Mouse (Mus musculus) hindlimb bud, embryonic 11.5 days (tissue): ENCODE data around the gene Gm49380.

Experiments
- DNase-seq: peaks from one replicate; pipeline ENCODE4 v3.0.0-alpha.2; 2012; ENCODE audit warnings: low read depth, low spot score; ENCODE audit errors: extremely low spot score

The Gm49380 gene

DNA sequence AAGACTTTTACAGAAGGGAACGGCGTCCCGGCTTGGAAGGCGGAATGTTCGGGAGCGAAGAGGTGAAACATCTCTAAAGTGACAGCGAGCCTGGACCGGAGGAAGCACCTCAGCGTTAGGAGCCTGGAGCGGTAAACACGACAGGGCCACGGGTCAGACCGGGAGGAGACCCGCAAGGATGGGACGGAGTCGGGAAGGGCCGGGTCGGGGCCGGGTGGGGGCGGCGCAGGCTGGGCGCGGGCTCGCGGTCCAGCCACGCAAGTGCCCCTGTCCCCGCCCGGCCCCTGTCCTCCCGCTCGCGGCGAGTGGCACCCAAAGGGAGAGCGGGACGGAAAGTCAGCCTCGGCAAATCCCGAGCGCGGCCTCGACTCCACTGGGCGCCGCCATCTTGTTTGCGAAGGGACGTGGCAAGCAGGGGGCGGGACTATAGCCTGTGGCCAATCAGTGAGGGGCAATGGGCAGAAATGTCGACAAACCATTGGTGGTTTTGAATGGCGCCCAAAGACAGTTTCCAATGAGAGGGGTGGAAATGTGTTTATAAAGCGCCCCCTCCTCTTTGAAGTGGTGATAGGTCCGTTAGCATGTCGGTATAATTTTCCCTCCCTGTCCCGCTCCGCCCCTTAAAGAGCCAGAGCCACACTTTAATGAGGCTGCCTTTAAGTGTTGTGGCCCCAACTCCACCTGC lies at the start of gene Gm49380, which contains the start of gene Rnf26:
Gene Gm49380 (minus strand): TSS at position 396 of the 685 bp plus-strand sequence.
Gene Rnf26 (minus strand): TSS at position 413 of the 685 bp plus-strand sequence.
- peak; percentile 94 for DNase-seq

DNA sequence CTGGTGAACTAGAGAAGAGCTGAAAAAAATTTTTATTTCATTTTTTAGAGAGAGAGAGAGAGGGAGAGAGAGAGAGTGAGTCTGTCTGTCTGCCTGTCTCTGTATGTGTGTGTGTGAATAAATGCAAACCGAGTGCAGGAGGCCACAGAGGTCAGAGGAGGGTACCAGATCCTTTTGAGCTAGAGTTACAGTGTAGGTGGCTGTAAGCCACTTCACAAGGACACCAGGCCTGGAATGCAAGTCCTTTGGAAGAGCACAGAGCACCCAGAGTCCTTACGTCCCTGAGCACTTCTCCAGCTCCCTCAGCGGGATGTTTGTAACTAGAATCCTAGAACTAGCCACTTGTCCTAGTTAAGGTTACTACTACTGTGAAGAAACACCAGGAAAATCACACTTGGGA lies 46.6 kb upstream of the Gm49380 start:
- DNase-seq, result no peak

DNA sequence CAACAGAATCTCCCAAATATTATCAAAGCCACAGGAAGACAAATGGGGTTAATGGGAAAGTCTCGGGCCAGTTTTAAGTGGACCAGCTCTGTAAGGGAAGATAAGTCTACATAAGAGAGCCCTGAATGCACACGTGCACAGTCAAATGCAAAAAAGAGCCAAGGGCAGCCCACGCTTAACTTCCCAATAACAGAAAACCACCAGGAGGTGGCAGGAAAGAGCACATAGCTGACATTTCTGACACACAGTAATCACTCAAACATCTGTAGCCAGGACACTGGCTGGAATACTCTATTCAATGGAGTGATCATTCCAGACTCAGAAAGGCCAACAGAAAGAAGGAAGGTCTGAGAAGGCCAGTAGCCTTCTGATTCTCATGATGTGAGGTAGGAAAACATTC lies 34.0 kb upstream of the Gm49380 start:
- no peak for DNase-seq

DNA sequence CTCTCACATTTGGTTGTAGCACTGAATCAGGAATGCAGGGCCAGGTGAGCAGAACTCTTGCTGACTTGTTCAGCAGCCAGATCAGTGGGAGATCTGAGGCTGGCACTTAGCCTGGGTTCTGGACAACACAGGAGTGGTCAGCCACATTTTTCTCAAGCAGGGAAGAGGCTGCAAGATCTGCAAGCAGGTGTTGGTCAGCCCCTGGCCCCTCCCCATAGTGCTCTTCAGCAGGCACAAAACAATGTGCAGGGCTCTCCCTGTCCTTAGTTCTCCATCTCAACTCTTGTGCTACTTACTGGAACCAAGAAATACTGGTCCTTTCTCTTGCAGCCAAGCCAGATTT lies 31.4 kb upstream of the Gm49380 start:
- no peak for DNase-seq

DNA sequence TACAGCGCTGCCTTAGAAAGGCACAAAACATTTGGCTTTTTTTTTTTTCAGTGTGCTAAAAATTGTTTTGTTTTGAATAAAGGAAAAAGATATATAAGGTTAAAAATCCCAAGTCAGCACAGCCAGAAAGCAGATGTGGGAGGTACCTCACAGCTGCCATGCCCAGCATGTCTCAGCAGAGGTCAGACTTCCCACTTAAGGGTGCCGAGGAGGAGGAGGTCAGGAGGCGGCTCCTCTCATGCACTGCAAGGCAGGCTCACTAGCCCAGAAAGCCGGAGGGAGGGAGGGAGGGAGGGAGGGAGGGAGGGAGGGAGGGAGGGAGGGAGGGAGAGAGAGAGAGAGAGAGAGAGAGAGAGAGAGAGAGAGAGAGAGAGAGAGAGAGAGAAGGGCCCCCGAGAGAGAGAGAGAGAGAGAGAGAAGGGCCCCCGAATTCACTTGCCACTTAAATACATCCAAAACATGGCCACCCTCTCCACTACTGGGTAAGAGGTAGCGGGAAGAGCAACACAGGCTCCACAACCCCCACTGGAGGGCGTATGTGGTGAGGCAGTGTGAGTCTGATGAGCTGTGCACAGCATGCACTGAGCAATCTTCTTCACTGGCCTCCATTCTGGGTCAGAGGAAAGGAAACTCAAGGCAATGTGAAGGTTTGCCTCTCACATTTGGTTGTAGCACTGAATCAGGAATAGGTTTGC lies 30.9 kb upstream of the Gm49380 start:
- no peak for DNase-seq

DNA sequence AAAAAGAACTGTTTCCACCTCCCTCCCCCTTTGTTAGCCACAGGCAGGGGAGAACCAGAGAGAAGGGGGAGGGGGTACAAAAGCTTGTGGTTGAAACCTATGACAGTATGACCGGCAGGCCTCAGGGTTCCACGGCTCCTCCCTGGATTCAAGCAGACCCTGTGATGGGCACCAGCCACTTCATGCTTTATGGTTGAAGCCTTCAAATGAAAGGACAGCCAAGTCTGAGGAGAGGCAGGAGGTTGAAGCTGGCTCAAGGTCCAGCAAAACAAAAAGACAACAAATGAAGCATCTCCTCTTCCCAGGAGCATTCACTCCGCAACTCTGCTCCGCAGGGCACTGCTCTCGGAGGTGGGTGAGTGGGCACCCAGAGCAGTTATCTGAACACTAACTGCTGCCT lies 30.1 kb upstream of the Gm49380 start:
- no peak for DNase-seq

DNA sequence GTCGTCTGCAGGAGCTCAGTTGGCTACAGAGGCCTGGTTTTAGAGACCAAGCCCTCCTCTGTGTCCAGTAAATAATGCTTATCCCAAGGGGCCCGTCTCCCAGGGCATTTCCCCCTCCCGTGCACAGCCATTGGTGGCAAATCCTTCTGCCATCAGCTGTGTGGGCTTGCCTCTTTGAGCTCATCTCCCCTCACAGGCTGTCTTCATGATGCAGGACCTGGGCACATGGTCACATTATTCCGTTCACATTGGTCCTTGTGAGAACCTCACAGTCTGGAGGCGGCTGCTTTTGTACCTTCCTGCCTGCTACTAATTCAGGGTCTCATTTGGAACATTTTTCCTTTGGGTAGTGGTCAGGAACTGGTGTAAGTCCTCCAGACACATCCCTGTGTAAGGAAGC lies 28.7 kb upstream of the Gm49380 start:
- DNase-seq, result no peak

DNA sequence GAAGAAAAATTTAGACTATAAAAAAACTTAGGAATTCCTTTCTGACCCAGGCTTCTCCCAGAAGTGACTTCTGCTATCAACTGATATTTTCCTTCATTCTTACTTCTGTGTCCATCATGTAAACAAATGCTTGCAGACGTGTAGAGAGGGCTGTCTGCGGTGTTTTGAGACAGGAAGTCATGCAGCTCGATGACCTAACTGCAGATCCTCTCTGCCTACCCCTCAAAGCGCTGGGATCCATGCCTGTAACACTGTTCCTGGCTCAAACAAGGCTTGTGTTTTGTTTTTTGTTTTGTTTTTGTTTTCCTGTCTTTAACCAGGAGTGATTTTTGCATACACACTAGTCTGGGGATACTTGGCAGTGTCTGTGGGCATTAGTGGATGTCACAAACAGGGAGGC lies 24.5 kb upstream of the Gm49380 start:
- DNase-seq, result no peak

DNA sequence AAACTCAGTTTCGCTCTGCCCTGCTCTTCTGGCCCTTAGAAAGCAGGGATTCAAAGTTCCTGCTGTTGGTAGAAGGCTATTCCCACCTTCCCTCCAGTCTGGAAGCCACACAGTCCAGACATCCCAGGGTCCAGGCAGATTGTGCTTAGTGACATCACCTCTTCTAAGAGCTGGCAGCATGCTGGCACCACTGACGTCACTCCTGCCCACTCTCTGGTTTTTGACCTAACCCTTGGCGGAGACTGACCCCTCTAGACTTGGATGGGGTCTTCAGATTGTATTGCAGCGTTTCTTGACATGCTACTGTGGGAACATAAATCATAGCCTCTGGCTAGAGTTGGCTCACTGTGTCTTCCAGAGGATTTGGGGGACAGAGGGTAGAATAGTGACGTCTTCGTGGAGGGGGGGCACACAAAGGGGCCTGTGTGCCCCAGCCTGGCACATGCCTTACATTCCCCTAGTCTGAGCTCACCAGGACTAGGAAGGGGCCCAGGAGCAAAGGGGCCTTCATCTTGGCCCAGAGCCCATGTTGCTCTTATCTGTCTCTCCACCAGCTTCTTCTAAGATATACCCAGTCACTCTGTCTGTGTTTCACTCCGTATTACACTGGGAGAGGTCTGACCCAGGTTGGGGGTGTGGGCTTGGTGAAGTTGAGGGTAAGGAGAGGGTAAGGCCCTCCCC lies 22.6 kb upstream of the Gm49380 start:
- no peak for DNase-seq

DNA sequence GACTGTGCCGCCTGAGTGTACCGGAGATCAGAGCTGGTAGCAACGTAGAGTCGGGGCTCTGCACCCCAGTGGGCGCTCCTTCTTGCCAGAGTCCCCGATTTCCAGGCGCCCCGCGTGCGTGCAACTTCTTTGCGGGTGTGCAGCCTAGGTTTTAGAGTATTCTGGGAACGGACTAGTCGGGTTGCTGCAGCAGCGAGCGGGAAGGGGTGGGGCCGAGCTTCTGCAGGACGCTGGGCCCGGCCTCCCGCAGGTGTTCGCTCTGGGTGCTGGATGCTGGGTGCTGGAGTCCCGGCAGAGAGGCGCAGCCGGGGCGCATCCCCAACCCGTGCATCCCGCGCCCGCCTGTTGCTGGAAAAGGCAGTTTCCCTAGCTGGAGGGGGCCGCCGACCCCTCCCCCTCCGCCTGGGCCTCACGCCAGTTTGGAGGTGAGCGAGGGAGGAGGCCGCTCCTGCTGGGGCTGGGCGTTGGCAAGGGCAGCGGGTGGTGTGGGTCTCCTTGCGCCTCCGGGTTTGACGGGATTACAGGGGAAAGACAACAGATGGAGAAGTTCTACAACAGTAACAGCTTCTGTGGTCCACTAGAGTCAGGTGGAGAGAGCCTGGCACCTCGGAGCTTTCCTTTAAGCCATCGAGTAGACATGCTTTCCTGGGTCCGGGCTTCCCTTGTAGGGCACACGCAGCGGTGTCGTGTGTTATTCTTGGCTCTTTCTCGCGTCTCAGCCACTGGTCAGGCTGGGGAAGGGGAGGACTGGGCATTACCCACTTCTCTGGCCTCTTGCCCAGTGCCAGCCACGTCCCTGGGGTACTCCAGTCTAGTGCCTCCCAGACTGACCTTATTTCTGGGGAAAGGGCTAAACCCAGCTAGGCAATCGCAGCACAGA lies 21.8 kb upstream of the Gm49380 start:
- DNase-seq, result no peak

DNA sequence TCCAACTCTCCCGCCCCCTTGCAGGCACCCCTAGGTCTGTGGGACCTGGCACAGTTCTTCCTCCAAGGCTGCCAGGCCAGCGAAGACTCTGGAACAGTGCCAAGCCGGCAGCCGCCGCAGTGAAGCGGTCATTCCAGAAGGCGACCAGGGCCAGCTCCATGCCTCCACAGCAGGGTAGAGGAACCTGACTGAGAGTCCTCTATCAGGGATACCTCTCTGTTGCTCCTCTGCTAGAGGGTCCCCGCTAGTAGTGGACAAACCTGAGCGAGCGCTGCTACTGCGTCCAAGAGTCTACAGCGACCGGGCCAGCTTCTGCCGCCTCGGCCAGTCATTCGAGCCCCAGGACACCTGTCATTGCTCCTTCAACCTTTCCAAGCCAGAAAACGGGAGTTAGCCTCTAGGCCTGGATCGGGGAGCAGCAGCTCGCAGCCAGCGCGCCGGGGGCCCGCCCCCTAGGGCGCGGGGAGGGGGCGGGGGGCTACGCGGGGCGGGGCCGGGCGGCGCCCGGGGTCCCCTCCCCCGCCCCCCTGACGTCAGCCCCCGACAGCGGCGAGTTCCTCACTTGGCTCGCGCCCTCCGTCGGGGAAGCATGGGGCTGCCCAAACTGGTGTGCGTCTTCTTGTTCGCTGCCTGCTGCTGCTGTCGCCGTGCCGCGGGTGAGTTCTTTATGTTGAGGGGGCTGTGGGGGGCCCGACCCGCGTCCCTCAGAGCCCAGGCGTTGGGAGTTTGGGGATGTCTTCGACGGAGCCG lies 21.0 kb upstream of the Gm49380 start, which contains the start of gene Mcam:
Gene Mcam (plus strand): TSS at position 369 of the 750 bp plus-strand sequence.
- no peak for DNase-seq

DNA sequence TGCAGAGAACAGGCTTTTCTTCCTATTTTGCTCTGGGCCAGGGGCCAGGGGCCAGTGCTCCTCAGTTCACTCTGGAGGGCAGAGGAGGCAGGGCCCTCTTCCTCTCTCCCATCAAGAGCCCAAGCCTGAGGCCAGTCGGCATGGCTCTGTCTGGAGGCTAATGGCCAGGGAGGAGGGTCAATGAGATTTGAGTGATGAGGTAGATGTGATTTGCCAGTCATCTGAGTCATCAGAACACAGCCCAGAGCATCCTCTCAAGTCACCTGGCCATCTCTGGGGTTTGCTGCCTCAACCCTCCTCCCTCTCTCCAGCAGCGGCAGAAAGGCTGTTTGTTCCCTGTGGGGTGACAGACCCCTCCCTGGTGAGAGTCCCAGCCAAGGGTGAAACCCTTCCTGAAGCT lies 20.0 kb upstream of the Gm49380 start:
- DNase-seq, result no peak

DNA sequence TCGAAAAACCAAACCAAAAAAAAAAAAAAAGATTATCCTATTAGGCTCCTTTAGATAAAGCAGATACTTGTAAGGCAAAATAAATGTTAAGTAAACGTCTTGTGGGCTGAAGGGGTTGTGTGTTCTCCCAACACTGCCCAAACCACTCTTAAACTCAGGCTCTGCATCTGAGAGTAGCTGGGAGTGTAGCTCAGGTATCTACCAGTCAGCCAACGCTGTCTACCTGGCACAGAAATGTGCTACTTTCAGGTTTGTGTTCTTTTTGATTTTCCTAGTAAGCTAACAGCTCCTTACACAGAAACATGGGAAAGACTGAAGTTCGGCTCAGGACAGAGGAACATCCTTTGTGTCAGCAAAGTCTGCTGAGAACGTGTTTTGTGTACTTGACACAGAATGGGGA lies 18.9 kb upstream of the Gm49380 start:
- DNase-seq, result no peak

DNA sequence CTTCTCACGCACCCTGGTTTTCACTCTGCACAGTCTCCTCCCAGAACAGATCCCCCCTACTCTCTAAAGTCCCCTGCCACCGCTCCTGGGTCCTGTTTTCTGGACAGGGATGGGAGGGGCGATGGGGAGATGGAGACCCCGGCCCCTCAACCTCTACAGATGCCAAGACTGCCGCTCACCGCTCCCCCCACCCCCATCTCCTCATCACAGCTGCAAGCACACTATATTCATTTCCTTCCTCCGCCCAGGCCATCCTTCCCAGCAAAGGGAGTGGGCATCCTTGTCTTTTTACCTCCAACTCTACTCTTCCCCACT lies 17.9 kb upstream of the Gm49380 start:
- DNase-seq, result no peak

DNA sequence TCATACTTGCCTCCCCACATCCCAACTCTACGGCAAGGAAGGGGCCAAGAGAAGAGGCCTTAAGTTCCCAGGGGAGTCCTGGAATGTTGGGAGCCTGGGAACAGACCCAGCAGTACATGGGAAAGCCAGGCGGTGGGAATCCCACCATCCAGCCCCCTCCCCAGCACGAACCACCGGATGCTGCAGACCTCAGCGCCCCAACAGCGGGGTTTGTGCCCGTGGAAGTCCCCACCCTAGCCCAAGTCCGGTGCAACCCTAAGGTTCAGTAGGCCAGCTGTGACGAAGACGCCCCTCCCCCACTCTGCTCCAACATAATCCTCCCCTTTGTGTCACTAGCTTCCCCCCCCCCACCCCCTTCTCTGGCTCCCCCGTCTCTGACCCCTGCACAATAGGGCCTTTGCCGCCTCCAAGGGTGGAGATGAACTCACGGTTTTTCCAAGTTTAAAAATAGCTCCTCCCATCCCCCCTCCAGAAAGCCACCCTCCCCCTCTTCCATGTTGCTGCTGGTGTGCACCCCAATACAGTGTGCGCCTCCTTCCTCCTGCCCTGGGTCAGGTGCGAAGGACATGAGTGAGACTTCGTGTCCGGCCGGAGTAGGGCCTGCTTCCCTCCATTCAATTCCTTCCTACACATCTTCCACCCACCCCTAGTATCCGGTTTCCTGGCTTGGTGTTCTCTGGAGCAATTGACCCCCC lies 17.4 kb upstream of the Gm49380 start:
- no peak for DNase-seq

DNA sequence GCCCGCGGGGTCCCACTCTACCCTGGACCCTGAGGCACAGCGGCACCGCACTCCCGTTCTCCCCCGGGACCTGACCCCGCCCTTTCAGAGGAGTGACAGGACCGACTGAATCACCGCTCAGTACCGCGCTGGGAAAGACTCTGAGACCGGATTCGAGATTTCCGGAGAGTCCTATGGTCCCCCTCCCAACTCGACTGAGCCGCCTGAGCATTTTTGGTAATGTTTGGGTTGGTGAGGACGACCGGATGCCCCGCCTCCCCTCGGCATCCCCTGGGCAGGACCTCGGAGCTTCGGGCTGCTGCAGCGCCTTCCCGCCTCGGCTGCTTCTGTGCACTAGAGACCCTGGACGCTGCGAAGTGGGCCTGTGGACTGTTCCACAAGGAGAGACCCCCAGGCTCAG lies 16.7 kb upstream of the Gm49380 start:
- DNase-seq, result no peak

DNA sequence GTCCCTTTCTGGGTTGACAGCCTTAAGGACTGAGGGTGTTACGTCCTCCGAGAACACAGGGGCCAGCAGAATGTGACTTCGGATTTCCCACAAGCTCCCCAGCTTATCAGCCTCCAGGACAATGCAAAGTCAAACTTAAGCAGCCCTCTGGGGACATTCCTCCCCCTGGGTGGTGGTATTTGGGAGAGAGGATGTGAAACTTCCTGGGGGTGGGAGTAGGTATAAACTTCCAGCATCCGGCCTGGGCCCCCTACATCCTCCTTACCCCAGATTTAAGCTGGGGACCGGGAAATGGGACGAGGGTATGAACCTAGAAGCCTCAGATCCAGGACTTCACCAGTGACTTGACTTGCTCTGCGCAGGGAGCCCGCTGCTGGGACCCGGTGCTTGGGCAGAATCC lies 16.3 kb upstream of the Gm49380 start:
- DNase-seq, result no peak

DNA sequence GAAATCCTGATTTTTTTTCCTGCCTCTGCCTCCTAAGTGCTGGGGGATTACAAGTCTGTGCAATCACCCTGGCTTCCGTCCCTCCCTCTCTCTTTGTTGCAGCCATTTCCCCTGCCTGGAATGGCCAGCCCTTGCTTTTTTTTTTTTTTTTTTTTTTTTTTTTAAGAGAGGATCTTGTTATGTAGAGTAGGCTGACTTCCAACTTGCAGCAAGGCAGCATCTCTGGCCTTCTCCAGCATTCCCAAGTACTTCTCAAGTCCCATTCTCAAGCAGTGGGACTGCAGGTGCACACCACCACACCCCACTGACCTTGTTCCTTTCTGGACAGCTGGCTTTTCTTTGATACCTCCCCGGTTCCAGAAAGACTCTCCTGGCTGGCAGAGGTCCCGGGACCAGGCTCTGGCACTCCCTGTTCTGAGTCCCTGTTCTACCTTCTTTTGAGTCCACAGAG lies 14.1 kb upstream of the Gm49380 start:
- no peak for DNase-seq

DNA sequence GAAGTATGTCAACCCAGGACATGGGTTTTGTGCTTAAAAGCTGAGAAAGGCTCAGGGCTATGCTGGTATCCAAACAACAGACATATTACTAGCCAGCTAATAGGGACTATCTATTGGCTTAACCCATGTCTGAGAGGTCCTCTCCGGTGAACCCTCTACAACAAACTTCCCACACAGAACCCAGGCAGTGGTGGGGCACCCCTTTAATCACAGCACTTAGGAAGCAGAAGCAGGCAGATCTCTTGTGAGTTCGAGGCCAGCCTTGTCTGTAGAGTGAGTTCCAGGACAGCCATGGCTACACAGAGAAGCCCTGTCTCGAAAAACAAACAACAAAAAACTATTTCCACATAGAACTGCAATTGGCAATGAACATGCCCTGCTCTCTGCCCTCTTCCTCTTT lies 13.4 kb upstream of the Gm49380 start:
- no peak for DNase-seq
